Mouse (Mus musculus): Measurements from ENCODE around the gene Fam118b. TPM values are rescaled to one million over a fixed set of nuclear protein-coding genes. Genes with fewer than 3 reads are reported as not detected.

Gene Fam118b
- polyA plus RNA-seq, 3 experiments from 2014 or later = 45.5 to 66.0 (median 60.7) TPM

DNA sequence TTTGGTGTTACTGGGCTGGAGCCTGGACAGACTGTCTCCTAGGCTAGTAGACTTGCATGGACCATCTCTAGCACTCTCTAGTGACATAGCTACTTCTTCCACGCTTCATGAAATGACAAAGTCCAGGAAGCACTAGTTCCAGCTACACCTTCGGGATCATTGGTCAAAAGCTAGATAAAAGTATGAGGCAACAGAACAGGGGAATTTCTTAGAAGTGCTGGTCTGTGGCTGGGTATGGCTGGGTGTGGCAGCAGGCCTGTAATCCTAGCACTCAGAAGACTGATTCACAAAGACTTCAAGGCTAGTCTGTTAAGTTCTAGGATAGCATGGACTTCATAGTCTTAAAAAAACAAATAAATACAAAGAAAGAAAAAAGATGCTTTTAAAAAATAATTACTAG, 4.2 kb downstream of the Fam118b start:
- no peak for ATAC-seq

DNA sequence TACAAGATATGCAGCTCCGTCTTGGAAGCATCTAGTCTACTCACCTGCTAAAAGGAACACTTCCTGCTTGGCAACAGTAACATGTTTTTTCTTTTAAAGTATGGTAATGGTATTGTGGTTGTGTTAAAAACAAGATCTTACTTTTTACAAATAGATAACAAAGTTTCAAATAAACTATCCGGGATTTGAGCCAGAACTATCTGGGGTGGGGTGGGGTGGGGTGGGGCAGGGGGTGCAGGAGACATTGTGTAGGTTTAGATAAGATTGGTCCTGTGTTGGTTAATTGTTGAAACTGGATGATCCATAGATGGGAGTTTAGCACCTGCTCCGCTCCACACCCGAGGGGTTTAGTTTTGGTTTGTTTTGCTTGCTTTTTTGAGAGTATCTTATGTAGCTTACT, 5.2 kb downstream of the Fam118b start:
- no peak for ATAC-seq

DNA sequence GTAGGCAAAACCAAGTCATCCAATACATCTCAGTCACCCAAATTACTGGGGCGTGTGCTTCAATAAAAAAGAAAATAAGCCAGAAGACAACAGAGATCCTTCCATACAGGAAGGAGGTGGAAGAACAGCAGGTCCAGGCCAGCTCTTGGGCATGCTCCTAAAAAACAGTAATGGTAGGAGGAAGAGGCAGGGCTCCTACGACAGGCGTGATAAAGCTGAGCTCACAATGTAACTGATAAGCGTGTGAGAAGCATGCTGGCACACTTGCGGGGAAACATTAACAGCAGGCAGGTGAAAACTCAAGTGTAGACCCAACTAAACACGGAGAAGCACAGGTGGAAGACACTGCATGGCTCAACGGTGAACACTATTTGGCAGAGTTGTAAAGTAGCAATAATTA, 10.2 kb downstream of the Fam118b start:
- ATAC-seq = no peak

DNA sequence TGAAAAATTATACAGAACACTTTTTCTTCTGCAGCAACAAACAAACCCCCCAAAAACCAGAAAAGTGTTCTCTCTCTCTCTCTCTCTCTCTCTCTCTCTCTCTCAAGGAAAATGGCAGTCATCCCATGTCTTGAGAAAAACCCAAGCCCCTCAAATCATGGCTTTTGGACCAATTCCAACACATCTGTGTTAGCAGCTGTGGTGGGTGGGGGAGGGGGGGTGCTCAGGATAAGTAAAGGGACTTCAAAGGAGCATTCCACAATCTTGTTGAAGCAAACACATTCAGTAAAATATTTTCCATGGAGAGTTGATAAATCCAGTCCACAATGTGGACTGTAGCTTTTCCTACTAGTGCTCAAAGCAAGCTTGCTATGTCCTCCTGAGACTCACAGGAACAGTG, 18.1 kb downstream of the Fam118b start:
- no peak for ATAC-seq

DNA sequence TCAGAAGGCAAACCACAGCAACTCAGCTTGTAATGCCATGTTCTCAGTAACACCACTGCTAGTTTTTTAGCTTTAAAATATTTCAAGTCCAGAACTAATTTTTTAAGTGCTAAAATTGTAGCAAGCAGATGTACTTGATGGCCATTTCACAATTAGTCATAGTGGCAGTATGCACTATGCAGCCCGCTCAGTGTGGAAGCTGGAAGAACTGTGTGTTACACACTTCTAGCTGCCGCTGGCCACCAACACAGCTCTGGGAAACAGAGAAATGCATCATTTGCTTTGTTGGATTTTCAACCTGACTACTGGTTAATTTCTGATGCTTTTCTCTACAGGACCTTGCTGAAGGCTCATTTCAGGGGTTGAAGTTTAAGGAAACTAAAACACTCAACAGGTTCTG, 20.2 kb downstream of the Fam118b start:
- no peak for ATAC-seq

DNA sequence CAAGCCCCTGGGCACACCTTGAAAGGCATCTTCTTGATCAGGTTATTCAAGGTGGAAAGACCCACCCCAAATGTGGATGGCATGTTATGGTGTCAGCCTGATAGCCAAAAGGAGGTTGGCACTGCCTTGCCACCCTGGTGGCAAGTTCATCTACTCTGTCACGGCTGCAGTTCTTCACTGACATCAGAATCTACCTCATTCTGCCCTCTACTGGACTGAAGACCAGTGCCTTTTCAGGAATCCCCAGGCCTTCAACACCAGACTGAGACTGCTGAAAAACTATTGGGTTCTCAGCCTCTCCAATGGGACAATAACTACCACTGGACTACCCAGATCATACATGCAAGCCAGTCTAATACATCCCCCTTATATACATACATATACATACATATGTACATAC, 27.9 kb downstream of the Fam118b start:
- ATAC-seq = no peak

DNA sequence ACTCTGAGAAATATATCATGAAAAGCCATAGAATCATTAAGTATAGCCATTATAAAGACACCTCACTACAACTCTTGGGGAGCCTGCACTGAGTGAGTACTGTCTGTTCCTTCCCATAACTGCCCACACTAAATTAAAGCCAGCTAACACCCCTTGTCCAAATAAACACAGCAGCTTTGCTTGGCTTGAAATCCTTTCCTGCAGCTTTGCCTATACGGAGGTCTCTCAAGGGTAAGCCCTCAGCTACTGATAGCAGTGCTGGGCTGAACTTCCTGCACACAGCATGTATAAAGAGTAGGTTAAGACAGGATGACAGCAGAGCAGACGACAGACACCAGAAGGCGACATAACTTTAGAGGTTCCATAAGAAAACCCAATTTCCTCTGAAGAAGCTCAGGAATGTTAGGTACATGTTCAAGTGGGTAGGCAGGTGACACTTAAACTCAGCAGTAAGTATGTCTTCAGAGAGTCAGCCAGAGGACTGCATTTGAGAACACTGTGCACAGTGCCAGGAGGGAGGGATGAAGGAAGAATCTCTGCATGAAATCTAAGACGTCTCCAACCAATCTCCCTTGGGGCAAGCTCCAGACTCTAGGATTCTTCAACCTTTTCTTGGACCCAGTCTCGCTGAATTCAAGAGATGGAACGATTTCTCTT, 28.6 kb downstream of the Fam118b start:
- ATAC-seq = no peak

DNA sequence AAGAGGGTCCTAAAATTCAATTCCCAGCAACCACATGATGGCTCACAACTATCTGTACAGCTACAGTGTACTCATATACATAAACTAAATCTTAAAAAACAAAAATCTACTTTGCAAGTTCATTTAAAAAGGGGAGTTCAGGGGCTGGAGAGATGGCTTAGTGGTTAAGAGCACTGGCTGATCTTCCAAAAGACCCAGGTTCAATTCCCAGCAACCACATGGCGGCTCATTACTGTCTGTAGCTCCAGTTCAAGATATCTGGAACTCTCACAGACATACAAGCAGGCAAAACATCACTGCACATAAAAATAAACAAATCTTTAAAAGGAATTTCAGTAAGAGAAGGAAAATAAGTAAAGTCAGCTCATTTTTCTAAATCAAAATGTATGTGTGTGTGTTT, 29.2 kb downstream of the Fam118b start:
- no peak for ATAC-seq

DNA sequence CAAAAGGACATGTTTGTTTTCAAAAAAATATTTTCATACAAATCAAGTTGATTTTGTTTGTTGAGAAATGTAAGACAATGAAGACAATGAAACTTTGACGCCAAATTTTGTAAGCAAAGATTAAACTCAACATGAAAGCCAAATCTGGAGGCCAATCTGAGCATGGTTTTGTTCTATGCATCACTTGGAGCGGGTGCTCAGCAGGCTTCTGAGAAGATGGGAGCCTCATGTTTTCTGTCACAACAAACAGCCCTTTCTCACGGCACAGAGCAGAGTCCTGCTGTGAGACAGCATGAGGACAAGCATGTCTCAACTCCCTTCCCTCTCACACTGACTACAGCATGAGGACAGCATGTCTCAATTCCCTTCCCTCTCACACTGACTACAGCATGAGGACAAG, 31.6 kb downstream of the Fam118b start:
- no peak for ATAC-seq

DNA sequence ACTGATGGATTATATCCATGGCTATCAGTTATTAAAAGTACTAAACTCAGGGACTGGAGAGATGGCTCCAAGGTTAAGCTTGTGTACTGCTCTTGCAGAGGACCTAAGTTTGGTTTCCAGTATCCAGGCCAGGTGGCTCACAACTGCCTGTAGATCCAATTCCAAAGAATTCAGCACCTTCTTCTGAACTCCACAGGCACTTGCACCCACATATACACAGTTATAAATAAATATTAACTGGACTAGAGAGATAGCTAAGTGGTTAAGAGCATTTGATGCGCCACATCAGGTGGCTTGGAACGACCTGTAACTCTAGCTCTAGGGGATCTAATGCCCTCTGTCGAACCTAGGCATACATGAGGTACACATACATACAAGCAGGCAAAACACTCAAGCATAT, 38.9 kb downstream of the Fam118b start:
- no peak for ATAC-seq

DNA sequence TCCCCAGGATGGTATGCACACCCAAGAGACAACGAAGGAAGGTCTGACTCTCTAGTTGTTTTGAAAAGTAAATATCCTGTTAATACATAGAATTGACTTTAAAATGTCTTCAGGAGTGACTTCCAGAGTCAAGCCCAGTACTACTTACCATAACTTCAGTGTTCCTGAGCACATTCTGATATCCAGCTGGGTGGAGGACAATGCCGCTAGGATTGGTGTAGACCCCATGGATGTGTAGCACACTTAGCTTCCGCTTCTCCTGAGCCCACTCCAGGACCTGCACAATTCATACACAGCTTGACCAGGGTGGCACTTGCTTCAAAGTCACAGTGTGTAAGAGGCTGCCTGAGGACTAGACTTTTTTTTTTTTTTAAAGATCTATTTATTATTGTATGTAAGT, 44.1 kb downstream of the Fam118b start:
- no peak for ATAC-seq

DNA sequence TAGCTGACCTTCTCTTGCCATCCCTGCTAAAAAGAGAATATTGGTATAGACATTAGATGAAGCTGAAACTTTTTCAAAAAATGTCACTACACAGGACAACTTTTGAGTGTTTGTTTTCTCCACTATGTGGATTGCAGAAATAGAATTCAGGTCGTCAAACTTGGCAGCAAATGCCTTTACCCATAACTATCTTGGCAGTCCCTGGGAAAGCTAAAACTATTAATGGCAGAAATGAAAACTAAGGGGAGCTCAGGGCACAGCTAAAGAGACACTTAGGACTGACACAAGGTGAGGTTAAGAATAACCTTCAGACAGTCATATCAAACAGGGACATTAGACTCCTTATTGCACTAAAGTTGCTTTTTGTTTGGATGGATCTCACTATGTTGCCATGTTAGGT, 49.6 kb downstream of the Fam118b start:
- ATAC-seq = no peak

DNA sequence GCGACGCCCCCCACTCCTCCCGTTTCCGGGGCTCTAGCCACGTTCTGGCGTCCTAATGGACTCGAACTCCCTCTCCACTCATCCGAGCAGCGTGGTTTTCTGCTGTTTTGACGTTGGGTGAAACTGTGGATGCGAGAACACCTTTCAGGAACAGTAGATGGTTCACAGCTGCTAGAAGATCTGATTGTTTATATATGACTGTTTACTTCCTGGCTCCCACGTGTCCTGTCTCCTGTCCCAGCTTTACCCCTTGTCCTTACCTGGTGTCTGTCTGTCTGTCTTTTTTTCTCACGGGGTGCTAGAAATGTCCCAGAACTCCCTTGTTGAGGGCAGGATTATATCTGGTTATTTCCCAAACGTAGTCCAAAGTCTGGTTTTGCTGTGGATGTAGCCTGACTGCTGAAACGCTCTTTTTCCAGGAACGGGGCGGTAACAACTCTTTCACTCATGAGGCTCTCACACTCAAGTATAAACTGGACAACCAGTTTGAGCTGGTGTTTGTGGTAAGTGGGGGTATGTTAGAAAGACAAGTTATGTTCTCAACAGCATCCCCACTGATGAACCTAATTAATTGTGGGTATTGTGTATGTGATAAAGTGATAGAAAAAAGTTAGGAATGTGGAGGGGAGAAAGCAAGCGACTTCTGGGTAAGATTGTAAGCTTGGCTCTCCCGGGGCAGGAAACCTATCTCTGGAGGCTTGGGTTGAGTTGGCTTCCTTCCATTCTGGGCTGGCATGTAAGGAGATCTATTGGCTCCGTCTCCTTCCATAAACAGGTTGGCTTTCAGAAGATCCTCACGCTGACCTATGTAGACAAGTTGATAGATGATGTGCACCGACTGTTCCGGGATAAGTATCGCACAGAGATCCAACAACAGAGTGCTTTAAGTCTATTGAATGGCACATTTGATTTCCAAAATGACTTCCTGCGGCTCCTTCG, 55.8 kb downstream of the Fam118b start:
- ATAC-seq = peak; percentile 14

DNA sequence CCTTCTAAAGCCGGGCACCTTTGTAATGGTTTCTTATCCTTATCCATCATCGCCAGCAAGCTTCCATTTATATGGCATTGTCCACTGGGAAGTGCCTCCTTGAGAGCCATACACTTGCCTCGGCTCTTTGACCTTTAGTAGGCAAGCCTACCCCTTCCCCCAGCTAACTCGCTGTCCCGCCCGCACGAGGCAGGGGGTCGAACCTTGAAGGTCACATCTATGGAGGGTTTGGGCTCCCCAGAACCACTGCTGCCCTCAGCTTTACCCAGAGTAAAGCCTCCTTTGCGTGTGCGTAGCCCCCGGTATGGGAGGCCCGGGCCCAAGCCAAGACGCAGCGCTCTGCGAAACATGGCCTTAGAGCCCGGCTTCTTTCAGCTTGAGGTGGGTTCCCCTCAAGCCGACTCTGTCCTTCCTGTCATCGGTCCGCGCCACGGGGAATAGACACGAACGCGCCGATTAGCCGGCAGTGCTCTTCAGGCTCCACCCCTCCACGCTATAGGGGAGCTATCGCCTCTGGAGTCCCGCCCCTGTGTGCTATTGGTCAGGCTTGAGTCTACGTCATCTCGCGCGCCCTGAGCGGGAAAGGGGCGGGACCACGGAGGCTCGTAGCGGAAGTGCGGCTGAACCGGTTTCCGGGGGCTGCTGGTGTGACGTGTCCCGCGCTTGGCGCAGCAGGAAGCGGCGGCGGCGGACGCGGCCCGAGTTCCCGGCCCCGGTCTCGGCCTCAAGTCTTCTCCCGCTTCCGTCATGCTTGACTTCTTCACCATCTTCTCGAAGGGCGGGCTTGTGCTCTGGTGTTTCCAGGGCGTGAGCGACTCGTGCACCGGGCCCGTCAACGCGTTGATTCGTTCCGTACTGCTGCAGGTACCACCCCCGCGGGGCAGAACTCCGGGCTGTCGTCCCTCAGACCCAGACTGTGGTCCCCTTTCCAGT, 56.8 kb downstream of the Fam118b start, which contains the start of gene Foxred1:
Gene Foxred1 (minus strand): TSS at position 514 of the 933 bp plus-strand sequence.
- ATAC-seq = peak; percentile 96

DNA sequence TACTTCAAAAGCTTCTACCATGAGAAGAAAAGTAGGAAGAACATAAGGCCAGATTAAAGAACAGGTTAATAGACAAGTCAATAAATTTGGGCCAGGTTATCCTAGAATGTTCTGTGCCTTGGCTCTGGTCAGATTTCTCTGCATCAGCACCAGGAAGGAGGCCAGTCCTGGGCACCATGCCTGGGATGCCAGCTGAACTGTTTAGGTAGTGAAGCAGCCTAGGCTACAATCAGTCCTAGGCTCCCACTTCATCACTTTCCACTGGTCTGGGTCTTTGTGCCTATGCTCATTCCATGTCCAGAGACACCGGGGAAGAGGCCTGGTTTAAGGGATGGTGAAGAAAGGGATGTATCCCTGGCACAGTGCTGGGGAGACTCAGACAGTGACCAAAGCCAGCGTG, 63.2 kb downstream of the Fam118b start:
- no peak for ATAC-seq

DNA sequence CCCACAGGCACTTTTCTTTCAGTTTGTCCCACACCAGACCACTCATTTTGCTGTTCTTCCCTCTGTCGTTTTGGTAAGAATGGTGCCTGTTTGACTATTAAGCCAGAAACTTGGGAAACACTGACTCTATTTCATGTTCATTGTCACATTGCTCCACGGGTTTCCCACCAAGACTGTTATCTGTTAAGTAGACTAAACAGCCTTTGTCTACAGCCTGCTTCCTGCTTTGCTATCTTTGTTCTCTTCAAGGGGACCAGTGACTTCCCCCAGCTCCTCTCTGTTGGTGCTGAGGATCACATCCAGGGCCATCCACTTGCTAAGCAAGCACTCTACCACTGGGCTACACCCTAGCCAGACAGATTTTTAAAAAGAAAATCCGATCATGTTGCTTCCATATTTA, 64.1 kb downstream of the Fam118b start:
- ATAC-seq = no peak

DNA sequence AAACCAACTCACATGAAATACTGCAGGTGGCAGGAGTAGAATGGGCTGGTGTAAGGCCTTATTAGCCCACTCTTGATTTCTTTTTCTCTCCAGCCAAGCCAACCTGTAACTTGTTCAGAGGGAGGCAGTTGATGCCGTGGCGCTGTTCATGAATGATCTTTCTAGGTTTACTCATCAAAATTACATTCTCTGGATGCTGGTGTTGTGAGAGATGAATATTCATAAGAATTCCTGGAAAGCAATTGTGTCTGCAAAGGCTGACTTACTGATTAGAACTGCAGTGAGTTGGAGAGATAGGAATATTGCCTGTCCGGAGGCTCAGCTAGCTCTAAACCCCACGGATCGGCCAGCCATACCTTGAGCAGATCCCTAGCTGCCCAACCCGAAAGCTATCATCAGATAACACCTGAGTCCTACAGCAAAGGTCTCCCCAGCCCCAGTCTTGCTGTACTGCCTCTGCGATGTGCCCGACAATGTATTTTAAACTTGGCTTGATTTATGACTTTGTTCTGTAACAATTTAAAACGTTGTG, 67.0 kb downstream of the Fam118b start:
- no peak for ATAC-seq

DNA sequence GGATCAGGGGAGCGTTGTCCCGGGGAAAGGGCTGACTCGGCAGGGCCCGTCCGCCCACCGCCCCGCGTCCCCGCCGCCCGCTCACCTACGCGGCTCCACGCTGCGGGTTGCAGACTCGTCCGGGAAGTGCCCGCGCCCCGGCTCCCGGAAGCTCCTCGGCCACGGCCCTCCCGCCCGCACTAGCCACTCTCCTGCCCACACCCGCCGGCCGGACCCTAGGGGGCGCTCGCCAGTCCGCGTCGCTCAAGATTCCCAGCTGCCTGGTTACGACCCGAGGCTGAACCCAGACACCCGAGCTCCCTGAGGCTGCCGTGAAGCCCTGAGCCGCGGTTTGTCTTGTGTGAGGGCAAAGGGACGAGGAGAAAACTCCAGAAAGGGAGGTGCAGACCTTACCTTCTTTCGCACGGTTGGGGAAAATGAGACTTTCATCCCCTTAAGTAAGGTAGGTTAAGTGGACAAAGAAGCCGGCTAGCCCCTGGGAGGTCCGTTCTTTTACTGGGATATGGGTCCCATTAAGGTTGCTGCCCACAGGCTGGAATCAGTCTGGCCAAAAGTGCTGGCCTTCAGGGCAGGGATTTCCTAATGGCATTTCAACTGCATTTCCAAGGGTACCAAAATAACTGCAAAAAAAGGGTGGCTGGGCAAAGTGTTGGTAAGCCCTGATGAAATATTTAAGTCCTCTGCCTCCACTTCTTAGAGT, 67.7 kb downstream of the Fam118b start, which contains the start of the genes Srpr and Tirap:
Gene Srpr (plus strand): TSS at position 404 of the 700 bp plus-strand sequence.
Gene Tirap (minus strand): TSS at position 520 of the 700 bp plus-strand sequence.
- peak; percentile 76 for ATAC-seq

DNA sequence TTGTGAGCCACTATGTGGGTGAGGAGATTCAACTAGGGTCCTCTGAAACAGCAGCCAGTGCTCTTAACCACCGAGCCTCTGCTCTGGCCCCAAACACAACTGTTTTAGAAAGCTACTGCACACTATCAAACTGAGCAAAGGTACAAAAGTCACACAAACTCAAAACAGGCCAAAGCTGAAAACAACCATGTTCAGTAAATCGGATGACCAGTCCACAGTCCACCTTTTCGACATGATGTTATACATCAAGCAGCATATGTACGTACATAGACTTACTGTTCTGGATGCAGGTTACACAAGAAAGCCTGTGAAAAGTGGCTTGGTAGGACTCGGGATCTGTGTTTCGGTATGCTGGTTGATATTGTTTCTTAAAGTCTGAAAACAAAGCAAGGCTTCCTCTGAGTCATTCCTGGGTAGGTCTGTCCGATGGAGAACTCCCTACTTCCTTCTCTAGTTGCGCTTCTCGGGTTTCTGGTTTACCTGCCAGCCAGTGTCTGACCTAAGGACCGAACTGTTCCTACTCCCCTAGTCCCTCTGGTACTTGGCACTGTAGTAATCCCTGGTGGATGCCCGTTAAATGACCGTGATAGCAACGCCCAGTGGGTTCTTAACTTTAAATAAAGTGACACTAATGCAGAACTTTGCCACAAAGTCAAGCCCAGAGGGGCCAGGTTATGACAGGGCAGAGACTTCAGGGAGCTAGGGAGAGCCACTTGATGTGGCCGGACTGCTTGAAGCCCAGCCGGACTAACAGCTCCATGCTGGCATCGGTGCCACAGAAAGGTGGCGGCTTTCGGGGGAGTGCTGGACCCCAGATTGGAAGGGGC, 68.4 kb downstream of the Fam118b start:
- peak; percentile 19 for ATAC-seq

DNA sequence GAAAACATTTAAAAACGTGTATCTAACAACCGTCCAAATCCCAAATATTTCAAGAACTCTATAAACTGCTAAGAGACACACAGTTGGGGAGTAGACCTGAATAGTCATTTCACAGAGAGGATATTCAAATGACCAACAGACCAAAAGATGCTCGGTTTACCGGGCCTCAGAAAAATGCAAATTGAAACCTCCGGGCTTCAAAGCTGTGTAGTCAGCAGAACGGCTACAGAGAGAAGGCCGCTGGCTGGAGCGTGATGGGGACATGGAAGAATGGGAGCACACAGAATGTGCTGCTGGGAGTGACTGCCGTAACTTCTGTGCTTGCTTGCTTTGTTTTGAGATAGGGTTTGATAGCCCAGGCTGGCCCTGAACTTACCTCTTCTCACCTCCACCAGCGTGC, 69.3 kb downstream of the Fam118b start:
- no peak for ATAC-seq

DNA sequence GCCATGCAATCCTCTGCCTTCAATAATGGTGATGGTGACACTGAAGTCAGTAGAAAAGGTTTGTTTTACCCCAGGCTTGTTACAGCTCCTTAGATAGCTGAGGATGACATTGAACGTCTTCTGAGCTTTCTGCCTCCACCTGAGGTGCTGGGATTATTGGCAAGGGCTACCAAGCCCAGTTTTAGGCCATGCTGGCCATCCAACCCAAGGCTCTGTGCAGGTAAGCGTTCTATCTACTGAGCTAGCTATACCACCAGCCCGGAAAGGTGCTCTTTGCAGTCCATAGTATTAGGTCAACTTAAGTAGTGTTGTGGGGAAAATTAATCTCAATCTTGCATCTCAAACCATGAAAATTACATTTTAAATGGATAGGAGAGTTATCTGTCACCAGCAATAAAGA, 70.0 kb downstream of the Fam118b start:
- no peak for ATAC-seq

Measured in inflammation-experienced regulatory T-cells, adult 6 months (primary cell).